Mouse (Mus musculus) gastrocnemius, adult 18-20 months (tissue): Measurements from ENCODE around the gene Ebf4. TPM values are rescaled to one million over a fixed set of nuclear protein-coding genes. Genes with fewer than 3 reads are reported as not detected.

Experiments
- DNase-seq: peaks from one replicate; pipeline ENCODE4 v3.0.0; 2021; ENCODE audit warnings: low spot score
- long read RNA-seq, 2 experiments: library from polyadenylated mRNA; stranded (forward); transcript quantifications; one replicate each; pipeline ENCODE4 v2.0.0; 2021
- total RNA-seq, 2 experiments: library from RNA; stranded (reverse); gene quantifications; 2 replicates each; pipeline ENCODE4 v1.2.3; 2021

Gene Ebf4
- total RNA-seq, result under 1 TPM; 0.27 to 0.43 TPM
- long read RNA-seq, experiment 1, result 0 reads
- long read RNA-seq, experiment 2, result 0 reads

DNA sequence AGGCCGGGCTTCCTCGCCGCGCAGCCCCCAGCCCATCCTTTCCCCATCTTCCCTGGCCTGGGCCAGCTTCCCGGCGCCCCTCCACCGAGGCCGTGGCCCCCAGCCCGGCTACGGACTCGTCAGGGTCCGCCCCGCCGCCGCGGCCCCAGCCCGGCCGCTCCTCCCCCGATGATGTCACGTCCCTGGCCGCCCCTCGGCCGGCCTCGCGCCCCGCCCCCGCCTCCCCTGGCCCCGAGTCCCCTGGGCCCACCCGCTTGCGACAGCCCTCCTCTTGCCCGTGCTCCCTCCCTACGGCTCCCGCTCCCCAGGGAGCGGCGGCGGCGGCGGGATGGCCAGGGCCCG lies at the start of gene Ebf4:
TSS of gene Ebf4 (plus strand) at position 234 of the 342 bp plus-strand sequence.
- DNase-seq, result no peak

DNA sequence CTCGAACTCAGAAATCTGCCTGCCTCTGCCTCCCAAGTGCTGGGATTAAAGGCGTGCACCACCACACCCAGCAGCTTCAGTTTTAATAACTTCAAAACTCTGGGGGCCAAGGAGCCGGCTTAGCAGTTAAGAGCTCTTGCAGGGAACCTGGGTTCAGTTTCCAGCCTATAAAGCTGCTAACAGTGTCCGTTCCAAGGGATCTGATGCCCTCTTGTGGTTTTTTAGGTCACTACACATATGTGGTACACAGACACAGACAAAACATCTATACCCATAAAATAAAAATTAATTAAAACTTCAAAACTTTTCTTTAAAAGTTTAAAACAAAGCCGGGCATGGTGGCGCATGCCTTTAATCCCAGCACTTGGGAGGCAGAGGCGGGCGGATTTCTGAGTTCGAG lies 48.1 kb upstream of the Ebf4 start:
- DNase-seq, result peak; percentile 43

DNA sequence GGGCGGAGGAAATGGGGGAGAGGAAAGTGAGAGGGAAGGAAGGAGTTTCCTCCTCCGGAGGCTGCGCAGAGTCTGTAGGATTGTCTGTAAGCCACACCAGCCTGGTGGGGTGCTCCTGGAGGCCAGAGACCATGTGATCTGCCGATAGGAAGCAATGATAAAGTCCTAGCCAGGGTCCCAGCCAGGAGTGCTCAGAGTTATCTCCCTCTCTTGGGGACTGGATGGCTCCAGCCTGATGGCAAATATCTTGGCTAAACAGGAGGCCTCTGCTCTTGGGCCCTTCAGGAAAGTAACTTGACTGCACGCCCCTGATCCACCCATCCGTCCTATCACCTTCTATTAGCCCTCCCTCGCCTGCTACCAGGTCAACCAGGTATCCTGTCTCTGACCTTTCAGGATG lies 46.7 kb upstream of the Ebf4 start:
- DNase-seq, result no peak

DNA sequence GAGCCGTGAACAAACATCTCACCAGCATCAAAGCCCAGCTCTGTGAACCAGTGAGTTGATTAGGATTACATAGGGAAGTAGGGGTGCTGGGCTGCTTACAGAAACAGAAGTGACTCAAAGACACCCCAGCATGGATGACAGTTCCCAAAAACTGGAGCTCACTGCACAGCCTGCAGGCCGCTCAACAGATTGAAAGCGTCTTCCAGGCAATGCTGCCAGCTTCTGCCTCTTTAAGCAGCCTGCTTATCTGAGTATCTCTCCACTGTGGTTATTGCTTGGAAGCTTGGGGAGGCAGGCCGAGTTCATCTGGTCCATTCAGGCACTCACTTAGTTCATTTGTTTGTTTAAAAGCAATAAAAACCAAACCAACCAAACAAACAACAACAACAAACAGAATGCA lies 38.2 kb upstream of the Ebf4 start:
- DNase-seq, result no peak

DNA sequence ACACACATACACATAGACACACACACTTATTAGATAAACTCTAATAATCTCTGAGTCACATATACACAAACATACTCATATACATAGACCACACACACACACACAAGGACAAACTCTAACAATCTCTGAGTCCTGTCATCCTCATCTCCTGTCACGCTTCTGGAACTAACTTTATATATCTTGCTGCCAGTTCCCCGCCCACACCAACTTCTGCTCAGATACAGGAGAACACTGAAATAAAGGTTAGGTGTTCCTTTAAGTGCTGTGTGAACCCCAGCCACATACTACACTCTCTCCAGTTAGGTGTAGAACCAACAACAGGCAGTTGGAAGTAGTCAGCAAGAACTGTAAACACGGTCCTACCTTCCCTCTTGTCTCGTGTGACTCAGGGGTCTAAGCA lies 34.1 kb upstream of the Ebf4 start:
- DNase-seq, result no peak

DNA sequence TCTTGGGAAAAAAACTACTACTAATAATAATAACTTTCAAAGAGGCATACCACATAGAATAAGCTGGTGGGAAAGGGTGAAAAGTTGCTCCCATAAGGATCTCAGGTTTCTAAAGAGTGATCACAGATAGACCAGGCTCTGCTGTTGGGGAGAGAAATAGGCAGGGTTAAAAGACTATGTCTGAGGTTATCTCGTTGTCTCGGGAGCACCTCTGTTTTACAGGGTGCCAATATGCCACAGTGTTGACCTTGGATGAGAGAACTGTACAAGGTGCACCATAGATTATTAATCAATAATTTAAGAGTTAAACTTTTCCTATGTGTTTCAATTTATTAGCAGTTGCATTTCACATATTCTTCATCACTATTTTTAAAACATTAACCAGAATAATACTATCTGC lies 33.1 kb upstream of the Ebf4 start:
- DNase-seq, result no peak

DNA sequence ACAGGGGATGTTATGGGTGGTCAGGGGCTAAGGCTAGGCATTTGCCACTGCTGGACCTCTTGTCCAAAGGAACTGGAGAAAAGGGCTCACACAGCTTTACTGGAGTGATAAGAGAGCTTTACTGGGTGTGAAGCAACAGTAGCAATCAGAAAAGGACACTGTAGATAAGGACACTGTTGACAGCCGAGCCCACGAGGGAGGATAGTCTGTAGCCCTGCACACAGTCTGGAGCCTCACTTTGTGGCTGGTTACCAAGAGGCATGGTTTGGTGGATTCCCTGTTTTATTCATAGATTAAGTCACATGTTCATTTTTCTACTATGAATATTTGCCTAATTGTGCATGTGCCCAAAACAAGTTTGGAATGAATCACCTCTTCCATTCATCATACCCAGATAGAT lies 32.6 kb upstream of the Ebf4 start:
- DNase-seq, result no peak

DNA sequence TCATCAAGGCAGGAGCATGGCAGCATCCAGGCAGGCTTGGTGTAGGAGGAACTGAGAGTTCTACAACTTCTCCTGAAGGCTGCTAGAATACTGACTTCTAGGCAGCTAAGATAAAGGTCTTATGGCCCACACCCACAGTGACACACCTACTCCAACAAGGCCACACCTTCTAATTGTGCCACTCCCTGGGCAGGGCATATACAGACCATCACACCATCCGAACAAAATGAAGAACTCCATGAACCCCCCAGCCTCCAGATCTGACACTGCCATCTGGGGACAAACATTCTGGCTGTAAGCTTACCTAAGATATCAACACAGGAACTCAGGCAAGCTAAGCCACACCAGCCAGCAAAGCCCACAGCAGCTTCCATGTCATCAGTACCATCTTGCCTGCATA lies 29.4 kb upstream of the Ebf4 start:
- no peak for DNase-seq

DNA sequence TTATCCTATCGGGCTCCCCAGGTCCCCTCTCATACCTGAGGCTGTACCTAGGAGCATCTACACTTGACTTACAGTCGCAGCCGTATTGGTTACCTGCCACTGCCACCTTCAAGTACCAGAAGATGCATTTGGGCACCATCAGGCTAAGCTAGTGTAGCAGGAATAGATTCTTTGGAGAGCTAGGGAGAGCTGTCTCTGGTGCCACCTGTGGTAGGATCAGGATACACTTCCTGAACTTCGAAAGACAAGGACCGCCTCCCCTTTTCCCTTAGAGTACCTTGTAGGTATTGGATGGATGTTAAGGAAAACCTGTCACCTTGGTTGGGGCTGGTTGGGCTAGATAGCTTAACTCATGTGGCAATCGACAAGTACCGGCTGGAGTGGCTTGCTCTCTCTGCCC lies 26.9 kb upstream of the Ebf4 start:
- no peak for DNase-seq

DNA sequence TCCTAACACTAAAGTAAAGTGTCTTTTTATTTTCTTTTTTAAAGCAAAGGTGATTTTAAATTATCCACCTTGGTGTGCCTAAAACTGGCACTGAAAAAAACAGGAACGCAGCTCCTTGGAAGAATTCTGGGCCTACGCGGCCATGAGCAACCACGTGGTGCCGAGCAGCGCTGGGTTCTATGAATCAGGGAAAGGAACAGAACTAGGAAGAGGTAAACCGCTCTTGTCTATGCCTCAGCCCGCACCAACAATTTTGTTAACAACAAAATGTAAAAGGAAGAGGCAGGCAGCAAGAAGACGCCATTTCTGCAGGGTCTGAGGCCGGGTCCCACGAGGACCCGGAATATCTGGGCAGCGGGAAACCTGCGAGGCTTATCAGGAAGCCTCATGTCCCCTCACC lies 21.2 kb upstream of the Ebf4 start:
- DNase-seq, result no peak

DNA sequence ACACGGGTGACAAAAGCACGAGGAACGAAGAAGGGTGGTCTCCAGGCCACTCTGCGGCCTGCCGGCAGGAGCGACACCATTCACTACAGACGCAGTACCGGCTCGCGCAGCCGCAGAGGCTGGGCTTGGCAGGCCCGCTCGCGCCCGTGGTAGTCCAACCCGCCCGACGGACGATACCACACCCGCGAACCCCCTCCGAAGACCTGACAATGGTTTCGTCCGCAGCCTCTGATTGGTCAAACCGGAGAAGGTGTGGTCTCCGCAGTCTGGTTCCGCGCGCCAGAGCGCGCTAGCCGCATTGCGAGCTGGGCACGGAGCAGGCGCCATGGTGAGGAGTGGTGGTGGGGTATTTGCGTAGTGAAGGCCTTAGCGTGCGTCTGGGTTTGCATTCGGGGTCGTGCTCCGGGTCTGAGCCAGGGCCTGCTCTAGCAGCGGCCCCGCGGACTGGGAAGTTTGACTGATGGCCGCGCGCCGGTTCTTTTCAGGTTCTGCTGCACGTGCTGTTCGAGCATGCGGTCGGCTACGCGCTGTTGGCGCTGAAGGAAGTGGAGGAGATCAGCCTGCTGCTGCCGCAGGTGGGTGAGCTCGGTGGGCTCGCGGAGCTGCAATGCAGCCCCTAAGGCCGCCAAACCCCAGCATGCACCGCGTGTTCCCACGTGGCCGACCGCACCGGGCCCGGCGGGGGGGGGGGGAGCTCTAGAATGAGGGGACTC lies 20.7 kb upstream of the Ebf4 start, which contains the start of gene Nop56:
TSS of gene Nop56 (plus strand) at position 282 of the 713 bp plus-strand sequence.
- peak; percentile 99 for DNase-seq

DNA sequence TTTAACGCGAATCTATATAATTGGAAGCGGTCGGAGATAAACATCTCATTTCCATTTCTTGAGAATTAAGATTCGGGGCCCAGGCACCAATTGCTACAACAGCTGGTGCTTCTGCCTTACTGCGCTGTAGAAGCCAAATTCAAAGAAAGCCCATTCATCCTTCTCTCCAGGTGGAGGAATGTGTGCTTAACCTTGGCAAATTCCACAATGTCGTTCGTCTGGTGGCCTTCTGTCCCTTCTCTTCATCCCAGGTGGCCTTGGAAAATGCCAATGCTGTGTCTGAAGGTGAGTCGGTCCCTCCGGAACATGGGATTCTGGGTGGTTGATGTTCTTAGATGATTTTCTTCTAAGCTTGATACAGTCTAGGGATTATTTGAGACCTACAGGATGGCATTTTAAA lies 20.1 kb upstream of the Ebf4 start:
- DNase-seq, result no peak

DNA sequence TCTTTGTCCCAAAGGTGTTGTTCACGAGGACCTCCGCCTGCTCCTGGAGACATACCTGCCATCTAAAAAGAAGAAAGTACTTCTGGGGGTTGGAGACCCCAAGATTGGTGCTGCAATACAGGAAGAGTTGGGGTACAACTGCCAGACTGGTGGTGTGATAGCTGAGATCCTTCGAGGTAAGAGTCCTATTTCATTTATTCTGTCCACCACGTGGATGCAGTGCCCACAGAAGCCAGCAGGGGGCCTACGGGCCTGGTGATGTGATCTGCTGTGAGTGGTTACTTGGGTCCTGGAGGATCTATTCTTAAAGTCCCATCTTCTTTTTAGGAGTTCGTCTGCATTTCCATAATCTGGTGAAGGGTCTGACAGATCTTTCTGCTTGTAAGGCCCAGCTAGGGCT lies 19.3 kb upstream of the Ebf4 start:
- DNase-seq, result no peak

DNA sequence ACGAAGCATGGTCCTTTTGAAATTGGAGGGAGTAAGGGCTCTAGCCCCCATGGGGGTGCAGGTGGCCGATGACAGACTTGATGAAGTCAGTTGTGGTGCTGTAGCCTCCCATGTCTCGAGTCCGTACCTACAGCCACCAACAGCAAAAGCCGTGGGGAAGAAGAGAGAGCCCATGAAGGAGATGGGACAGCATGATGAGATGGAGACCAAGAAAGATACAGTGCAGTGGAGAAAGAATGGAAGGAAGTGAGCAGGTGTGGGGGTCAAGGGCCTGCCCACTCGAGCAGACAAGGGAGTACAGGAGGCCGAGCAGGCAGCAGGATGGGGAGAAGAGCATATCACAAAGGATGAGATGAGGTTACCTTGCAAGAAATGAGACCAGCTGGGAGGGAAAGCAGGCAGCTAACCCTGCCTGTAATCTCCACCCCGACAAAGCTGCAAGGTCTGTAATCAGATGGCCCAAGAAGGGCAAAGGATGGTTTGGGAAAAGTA lies 15.3 kb upstream of the Ebf4 start:
- DNase-seq, result no peak

DNA sequence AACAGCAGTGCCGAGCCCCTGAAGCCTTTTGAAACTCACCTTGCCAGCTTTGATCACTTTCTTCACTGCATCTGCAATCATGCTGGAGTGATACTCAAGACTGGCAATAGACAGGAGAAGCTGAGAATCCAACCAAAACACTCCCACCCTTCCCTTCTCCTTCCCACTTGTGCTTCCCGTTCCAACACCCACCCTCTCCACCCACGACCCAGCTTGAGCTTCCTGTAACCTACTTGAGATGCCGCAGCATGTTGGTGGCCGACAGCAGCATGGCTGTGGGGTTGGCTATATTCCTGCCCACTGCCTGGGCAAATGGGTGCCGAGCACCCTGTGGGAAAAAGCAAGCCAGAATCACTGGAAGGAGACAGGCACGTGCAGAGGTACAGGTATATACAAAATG lies 14.7 kb upstream of the Ebf4 start:
- DNase-seq, result no peak

DNA sequence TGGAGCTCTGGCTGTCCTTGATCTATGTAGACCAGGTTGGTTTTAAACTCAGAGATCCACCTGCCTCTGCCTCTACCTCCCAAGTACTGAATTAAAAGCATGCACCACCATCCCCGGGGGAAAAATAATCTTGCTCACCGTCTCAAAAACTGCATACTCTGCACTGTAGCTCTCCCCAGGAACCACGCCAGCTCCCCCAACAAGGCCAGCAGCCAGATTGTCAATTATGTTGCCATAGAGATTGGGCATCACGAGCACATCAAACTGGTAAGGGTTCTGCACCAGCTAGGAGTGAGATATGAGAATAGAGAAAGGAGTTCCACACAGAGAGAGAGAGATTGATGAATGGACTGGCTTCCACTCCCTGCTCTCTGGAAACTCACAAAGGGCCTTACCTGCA lies 14.2 kb upstream of the Ebf4 start:
- DNase-seq, result no peak

DNA sequence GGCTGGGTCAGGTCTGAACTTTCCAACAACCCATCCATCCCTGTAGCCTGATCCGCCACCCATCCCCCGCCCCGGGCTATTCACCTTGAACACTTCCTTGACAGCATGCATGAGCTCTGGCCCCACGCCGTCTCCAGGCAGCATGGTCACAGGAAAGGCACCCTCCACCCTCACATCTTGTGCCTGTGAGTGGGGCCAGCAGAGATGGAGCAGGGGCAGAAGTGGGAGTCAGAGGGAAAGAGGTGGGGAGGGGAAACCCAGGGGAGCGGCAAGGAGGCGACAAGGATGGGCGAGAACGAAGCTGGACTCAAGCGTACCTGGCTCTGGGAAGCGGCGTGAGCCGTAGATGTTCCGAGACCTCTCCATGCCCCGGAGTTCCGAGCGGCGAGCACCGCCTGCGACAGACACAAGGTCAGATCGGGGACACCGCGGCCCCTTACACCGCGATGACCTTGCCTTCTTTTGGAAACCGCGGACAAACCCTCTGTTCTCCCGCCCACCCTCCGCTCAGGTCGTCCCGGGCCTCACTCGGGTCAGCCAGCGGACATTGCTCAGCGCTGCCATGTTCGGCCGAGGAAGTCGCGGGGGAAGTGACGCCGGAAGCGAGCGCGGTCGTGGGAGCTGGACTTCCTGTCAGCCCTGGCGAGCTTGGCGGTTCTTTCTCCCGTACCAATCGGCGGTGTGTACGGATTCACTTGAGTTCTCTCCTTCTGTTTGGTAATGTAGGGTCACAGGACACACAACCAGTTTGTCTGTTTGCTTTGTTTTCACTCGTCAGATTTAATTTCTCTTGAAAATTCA lies 10.9 kb upstream of the Ebf4 start, which contains the start of gene Idh3b:
TSS of gene Idh3b (minus strand) at position 694 of the 801 bp plus-strand sequence.
- DNase-seq, result peak; percentile 90

DNA sequence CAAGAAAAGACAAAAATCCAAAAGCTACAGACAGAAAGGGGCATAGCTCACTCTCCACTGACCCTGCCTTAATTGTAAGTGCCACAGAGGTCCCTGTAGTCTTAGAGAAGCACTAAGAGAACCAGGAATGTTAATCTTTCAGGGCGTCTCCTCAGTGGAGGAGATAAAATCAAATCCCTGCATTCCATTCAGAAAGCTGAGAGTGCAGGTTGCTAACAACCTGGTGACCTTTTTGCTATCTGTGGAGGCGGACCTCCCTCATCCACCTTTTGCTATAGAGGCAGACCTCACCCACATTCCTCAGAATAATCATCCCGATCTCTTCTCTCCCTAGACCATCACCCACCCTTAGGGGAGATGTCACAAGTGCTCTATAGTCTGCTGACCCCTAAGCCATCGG lies 5.9 kb upstream of the Ebf4 start:
- no peak for DNase-seq

DNA sequence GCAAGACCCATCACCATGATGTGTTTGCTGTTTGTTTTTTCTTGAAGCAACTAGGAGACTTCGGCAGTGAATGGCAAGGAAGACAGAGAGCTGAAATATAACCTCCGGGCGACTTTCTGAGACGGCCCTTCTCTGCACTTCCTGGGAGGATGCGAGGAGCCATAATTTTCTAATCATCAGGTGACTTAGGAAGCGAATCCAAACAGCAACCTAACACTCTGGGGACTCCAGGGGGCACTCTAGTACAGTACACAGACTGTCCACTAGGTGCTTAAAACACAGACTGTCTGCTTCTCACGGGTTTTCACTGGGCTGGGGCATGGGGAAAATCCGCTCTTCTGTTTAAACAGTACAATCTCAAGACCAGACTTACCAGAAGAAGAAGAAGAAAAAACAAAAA lies 3.5 kb upstream of the Ebf4 start:
- DNase-seq, result peak; percentile 60

DNA sequence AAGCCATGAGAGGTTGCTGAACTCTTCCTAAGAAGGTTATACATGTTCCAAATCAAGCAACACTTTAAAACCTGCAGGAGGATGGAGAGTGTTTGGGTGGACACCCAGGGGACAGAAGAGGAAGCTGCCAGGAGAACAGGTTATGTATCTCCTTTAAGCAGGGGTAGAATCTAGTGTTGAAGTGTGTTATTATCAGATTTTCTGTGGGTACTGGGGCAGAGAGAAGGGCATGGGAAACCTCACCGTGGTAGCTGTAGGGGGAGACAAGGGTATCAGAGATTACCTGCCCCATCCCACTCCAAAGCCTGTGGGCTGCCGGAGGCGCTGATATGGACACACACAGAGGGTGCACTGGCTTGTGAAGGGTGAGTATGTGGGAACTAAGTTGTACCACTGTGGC lies 2.0 kb upstream of the Ebf4 start:
- DNase-seq, result no peak

DNA sequence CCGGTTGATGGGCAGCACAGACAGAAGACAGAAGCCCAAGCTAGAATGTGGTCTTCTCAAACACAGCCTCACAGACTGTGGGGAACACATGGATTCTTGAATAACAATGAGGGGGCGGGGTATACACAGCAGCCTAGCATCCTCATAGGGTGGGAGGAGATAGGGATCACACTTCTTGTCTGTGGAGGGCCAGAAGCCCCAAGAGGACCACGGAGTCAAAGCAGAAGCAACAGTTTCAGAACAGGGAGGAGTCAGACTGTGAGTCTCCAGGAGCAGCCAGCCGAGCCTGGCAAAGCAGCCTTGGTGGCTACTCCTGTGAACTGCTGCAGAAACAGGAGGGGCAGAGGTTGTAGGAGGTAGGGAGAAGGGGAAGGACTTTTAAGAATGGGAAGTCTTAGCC lies 1.5 kb upstream of the Ebf4 start:
- no peak for DNase-seq

DNA sequence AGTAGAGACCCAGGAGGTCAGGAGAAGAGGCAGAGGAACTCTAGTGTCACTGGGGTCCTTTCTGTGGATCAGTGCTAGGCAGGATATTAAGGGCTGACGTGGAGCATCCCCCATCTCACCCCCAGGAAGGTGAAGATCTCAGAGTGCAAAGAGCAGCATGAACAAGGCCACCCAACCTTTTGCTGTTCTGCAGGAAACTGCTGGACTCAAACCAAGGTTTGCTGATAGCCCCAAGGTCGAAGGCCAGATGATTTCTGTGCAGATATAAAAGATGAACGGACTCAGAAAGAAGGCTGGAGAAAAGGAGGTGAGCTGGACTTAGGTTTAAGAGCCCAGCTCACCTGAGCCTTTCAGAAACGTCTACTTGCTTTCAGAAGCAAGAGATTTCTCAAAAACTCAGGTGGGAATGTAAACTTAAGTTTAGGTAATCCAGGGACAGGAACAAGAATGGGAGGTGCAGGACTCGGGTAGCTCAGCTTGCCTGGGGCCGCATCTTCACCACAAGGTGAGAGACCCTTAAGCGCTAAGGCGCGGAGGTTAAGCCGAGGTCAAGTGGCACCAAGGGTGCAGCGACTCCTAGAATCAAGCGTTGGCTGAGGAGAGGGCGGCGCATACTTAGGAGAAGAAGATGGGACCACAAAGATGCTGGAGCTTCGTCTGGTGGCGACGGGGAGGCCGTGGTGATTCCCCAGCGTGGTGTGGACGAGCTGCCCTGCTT lies 592 bp upstream of the Ebf4 start:
- DNase-seq, result no peak
